Mouse (Mus musculus) embryonic facial prominence, embryonic 10.5 days (tissue): ENCODE data around the gene Ttc12. TPM values are rescaled to one million over a fixed set of nuclear protein-coding genes. Genes with fewer than 3 reads are reported as not detected.

Source experiments
- DNase-seq: peaks from one replicate; pipeline ENCODE4 v3.0.0-alpha.2; 2017; ENCODE audit warnings: low spot score
- H3K27ac ChIP-seq: fragments of 300-500 bp; sonication (generic); replicated peaks from 2 replicates; pipeline ENCODE4 v1.5.1; 2016; ENCODE audit warnings: mild to moderate bottlenecking
- H3K27me3 ChIP-seq: fragments of 300-500 bp; sonication (generic); replicated peaks from 2 replicates; pipeline ENCODE4 v1.6.1; 2016; ENCODE audit warnings: low read depth, mild to moderate bottlenecking; ENCODE audit not compliant: poor library complexity, severe bottlenecking
- H3K36me3 ChIP-seq: fragments of 300-500 bp; sonication (generic); replicated peaks from 2 replicates; pipeline ENCODE4 v1.6.1; 2016; ENCODE audit warnings: mild to moderate bottlenecking, moderate library complexity
- H3K4me1 ChIP-seq: fragments of 300-500 bp; sonication (generic); 2 replicates; pipeline ENCODE4 v1.6.1; 2016
- H3K4me3 ChIP-seq: fragments of 300-500 bp; sonication (generic); 2 replicates; pipeline ENCODE4 v1.5.1; 2016; ENCODE audit warnings: mild to moderate bottlenecking, moderate library complexity
- H3K9me3 ChIP-seq: fragments of 300-500 bp; sonication (generic); 2 replicates; pipeline ENCODE4 v1.6.1; 2016; ENCODE audit warnings: mild to moderate bottlenecking
- WGBS: fragments of 180-500 bp; shearing (Covaris S2); methylation state at CpG from one replicate; pipeline ENCODE4 v1.1.7; 2016; 5-methylcytosine and 5-hydroxymethylcytosine counted together
- polyA plus RNA-seq: library from polyadenylated mRNA; unstranded; fragments of >200 nt; fragmentation: Nextera tagmentation; extraction: Ambion mirVana; gene quantifications from 2 replicates; pipeline ENCODE4 v1.2.1, GENCODE M21; 2016

The Ttc12 gene
- polyA plus RNA-seq, 1 experiment from 2014 or later, result 1.6 TPM

- WGBS, result 62% methylated on average over 2 of the region's 2 CpGs
- Histone ChIP-seq H3K27me3 (no peaks in the 10 kb centered on the region), H3K4me1 (peaks cover 11% of the 10 kb centered on the region), H3K36me3 (peaks cover 4% of the 10 kb centered on the region; the same call in 1 of the 2 replicates), H3K4me3 (no peak overlapping the region), H3K9me3 (no peaks in the 10 kb centered on the region), H3K27ac (no peak overlapping the region)
- DNase-seq, result no peak
These were observed 28.3 kb upstream of the Ttc12 start for GRCm38 (mm10) chr9:49514306-49514705.

GRCm38 (mm10) chr9:49510666-49511065 is 24.6 kb upstream of the Ttc12 start:
- whole genome bisulfite sequencing, result 93% methylated on average over 4 of the region's 4 CpGs
- peaks cover 9% of the 10 kb centered on the region for H3K4me1 ChIP-seq
- no peaks in the 10 kb centered on the region for H3K27me3 ChIP-seq
- no peaks in the 10 kb centered on the region for H3K9me3 ChIP-seq
- peaks cover 28% of the 10 kb centered on the region for H3K36me3 ChIP-seq
- DNase-seq, result no peak
- H3K27ac ChIP-seq, result no peak overlapping the region
- H3K4me3 ChIP-seq, result no peak overlapping the region

- Histone ChIP-seq H3K27me3 (no peaks in the 10 kb centered on the region), H3K9me3 (no peaks in the 10 kb centered on the region), H3K4me1 (0 out of 2 replicates have a peak, but pooled peaks cover 4% of the 10 kb centered on the region), H3K36me3 (peaks cover 28% of the 10 kb centered on the region), H3K27ac (no peak overlapping the region), H3K4me3 (no peak overlapping the region)
- WGBS, result 91% methylated on average over 8 of the region's 8 CpGs
- no peak for DNase-seq
These were observed 23.6 kb upstream of the Ttc12 start for GRCm38 (mm10) chr9:49509628-49510027.

- H3K4me3 ChIP-seq, result no peak overlapping the region
- H3K9me3 ChIP-seq, result no peaks in the 10 kb centered on the region
- H3K27me3 ChIP-seq, result no peaks in the 10 kb centered on the region
- 96% methylated on average over 3 of the region's 3 CpGs for WGBS
- H3K4me1 ChIP-seq, result 0 out of 2 replicates have a peak, but pooled peaks cover under 1% of the 10 kb centered on the region
- peaks cover 28% of the 10 kb centered on the region for H3K36me3 ChIP-seq
- no peak overlapping the region for H3K27ac ChIP-seq
- no peak for DNase-seq
These were observed 23.1 kb upstream of the Ttc12 start for GRCm38 (mm10) chr9:49509094-49509493.

GRCm38 (mm10) chr9:49507829-49508585 is 22.0 kb upstream of the Ttc12 start:
- no peak for DNase-seq
- 89% methylated on average over 9 of the region's 9 CpGs for WGBS
- Histone ChIP-seq H3K4me1 (no peaks in the 10 kb centered on the region), H3K27ac (no peak overlapping the region), H3K27me3 (no peaks in the 10 kb centered on the region), H3K9me3 (no peaks in the 10 kb centered on the region), H3K4me3 (no peak overlapping the region), H3K36me3 (peaks cover 28% of the 10 kb centered on the region)

- no peak for DNase-seq
- no peak overlapping the region for H3K4me3 ChIP-seq
- H3K9me3 ChIP-seq, result no peaks in the 10 kb centered on the region
- H3K27me3 ChIP-seq, result no peaks in the 10 kb centered on the region
- no peak overlapping the region for H3K27ac ChIP-seq
- H3K4me1 ChIP-seq, result no peaks in the 10 kb centered on the region
- H3K36me3 ChIP-seq, result peaks cover 27% of the 10 kb centered on the region
- 79% methylated on average over 5 of the region's 5 CpGs for WGBS
These were observed 18.6 kb upstream of the Ttc12 start for GRCm38 (mm10) chr9:49504658-49505057.

- DNase-seq, result no peak
- H3K36me3 ChIP-seq, result peaks cover 13% of the 10 kb centered on the region
- H3K4me3 ChIP-seq, result no peak overlapping the region
- H3K9me3 ChIP-seq, result no peaks in the 10 kb centered on the region
- no peak overlapping the region for H3K27ac ChIP-seq
- no peaks in the 10 kb centered on the region for H3K4me1 ChIP-seq
- 91% methylated on average over 4 of the region's 4 CpGs for WGBS
- no peaks in the 10 kb centered on the region for H3K27me3 ChIP-seq
These were observed 16.2 kb upstream of the Ttc12 start for GRCm38 (mm10) chr9:49502245-49502644.

- H3K36me3 ChIP-seq, result no peaks in the 10 kb centered on the region
- H3K4me1 ChIP-seq, result no peaks in the 10 kb centered on the region
- DNase-seq, result peak; percentile 2
- no peak overlapping the region for H3K27ac ChIP-seq
- no peaks in the 10 kb centered on the region for H3K9me3 ChIP-seq
- H3K4me3 ChIP-seq, result no peak overlapping the region
- H3K27me3 ChIP-seq, result no peaks in the 10 kb centered on the region
- 84% methylated on average over 2 of the region's 2 CpGs for WGBS
These were observed 13.9 kb upstream of the Ttc12 start for GRCm38 (mm10) chr9:49499878-49500277.

- Histone ChIP-seq H3K9me3 (no peaks in the 10 kb centered on the region), H3K27ac (0 out of 2 replicates have a peak overlapping the region, but pooled peaks have one; percentile 24), H3K4me1 (peaks cover 8% of the 10 kb centered on the region), H3K4me3 (no peak overlapping the region; the same call in 1 of the 2 replicates), H3K27me3 (peaks cover 4% of the 10 kb centered on the region; the same call in 1 of the 2 replicates), H3K36me3 (no peaks in the 10 kb centered on the region)
- WGBS, result 3% methylated on average over 4 of the region's 4 CpGs
- DNase-seq, result peak; percentile 71
These were observed 8.1 kb upstream of the Ttc12 start for GRCm38 (mm10) chr9:49493979-49494649.

GRCm38 (mm10) chr9:49490609-49491008 is 4.6 kb upstream of the Ttc12 start:
- no peak overlapping the region for H3K4me3 ChIP-seq
- peaks cover 24% of the 10 kb centered on the region for H3K27me3 ChIP-seq
- peaks cover 20% of the 10 kb centered on the region for H3K4me1 ChIP-seq
- H3K27ac ChIP-seq, result no peak overlapping the region
- no peaks in the 10 kb centered on the region for H3K9me3 ChIP-seq
- WGBS, result 86% methylated on average over 4 of the region's 4 CpGs
- no peak for DNase-seq
- no peaks in the 10 kb centered on the region for H3K36me3 ChIP-seq

- 39% methylated on average over 16 of the region's 16 CpGs for WGBS
- H3K4me3 ChIP-seq, result 0 out of 2 replicates have a peak overlapping the region, but pooled peaks have one; percentile 13
These were observed 3.2 kb upstream of the Ttc12 start for GRCm38 (mm10) chr9:49488912-49489895.

GRCm38 (mm10) chr9:49488258-49488657 is 2.2 kb upstream of the Ttc12 start:
- Histone ChIP-seq H3K4me1 (peaks cover 22% of the 10 kb centered on the region), H3K4me3 (no peak overlapping the region), H3K27ac (no peak overlapping the region), H3K27me3 (peaks cover 24% of the 10 kb centered on the region), H3K9me3 (no peaks in the 10 kb centered on the region), H3K36me3 (no peaks in the 10 kb centered on the region)
- 79% methylated on average over 7 of the region's 7 CpGs for WGBS
- DNase-seq, result no peak

More at GRCm38 (mm10) chr9:49488912-49489895, 3.2 kb upstream of the Ttc12 start:
- H3K36me3 ChIP-seq, result no peaks in the 10 kb centered on the region
- no peaks in the 10 kb centered on the region for H3K9me3 ChIP-seq
- peak; percentile 86 for DNase-seq
- H3K27ac ChIP-seq, result no peak overlapping the region
- H3K4me1 ChIP-seq, result peaks cover 21% of the 10 kb centered on the region
- H3K27me3 ChIP-seq, result peaks cover 24% of the 10 kb centered on the region
